In genomic region chr17:23574130-23574529, GRCm38 (mm10) we compare ENCODE assay signal across 20 mouse cellular contexts. TPM values are rescaled to one million over a fixed set of nuclear protein-coding genes. Genes with fewer than 3 reads are reported as not detected.
"Had no signal": no experiment of that assay in that cellular context is flagged by ENCODE, and none has a peak within 500 bp of the region (broad histone marks: within the 10 kb centered on the region; RNA-seq: fewer than 3 reads in every experiment).

No protein-coding gene starts in this region.

- H3K27ac ChIP-seq: neural tube, embryonic 12.5 days; neural tube, embryonic 13.5 days; neural tube, embryonic 15.5 days; stomach, embryonic 15.5 days had no signal

- DNase-seq: retina, postnatal 1 day; right cerebral cortex, adult 18-20 months; right cerebral cortex, postnatal 14 days; right cerebral cortex, postnatal 4 days; spleen, adult 18-20 months; thymus, adult 18-20 months; thymus, adult 2 months; thymus, postnatal 14 days; thymus, postnatal 25 days; thymus, postnatal 36 days; thymus, postnatal 4 days had no signal

- H3K4me1 ChIP-seq: neural tube, embryonic 12.5 days; neural tube, embryonic 13.5 days; neural tube, embryonic 15.5 days; stomach, embryonic 15.5 days had no signal

- H3K4me2 ChIP-seq: neural tube, embryonic 12.5 days; neural tube, embryonic 13.5 days; neural tube, embryonic 15.5 days; stomach, embryonic 15.5 days had no signal

- H3K9me3 ChIP-seq: neural tube, embryonic 12.5 days; neural tube, embryonic 15.5 days; stomach, embryonic 15.5 days had no signal

- H3K9ac ChIP-seq: neural tube, embryonic 12.5 days; neural tube, embryonic 13.5 days; neural tube, embryonic 15.5 days; stomach, embryonic 15.5 days had no signal

- H3K27me3 ChIP-seq: neural tube, embryonic 12.5 days; neural tube, embryonic 13.5 days; neural tube, embryonic 15.5 days; stomach, embryonic 15.5 days had no signal

- H3K4me3 ChIP-seq: neural tube, embryonic 12.5 days; neural tube, embryonic 13.5 days; neural tube, embryonic 15.5 days; stomach, embryonic 15.5 days had no signal

RNA-seq across cellular contexts. Expression of gene Zscan10, which starts 26.5 kb away (rescaled TPM):
- polyA plus RNA-seq: neural tube, embryonic 13.5 days; neural tube, embryonic 14.5 days; neural tube, embryonic 15.5 days; small intestine, adult 2 months; spleen, adult 2 months; stomach, embryonic 14.5 days; stomach, embryonic 16.5 days had no signal
